Mouse (Mus musculus): ENCODE data around the gene Arfrp1.

Gene Arfrp1

GRCm38 (mm10) chr2:181392600-181393213 lies 27.5 kb upstream of the Arfrp1 start:
- H3K4me3 ChIP-seq (replicated peaks; ENCODE audit: low read length), result no peak overlapping the region
- TF ChIP-seq POU5F1 (IDR thresholded peaks at IDR 0.05; ENCODE audit: borderline replicate concordance, low read length) (no peak), CTCF (conservative IDR thresholded peaks at IDR 0.05; ENCODE audit: low read length) (peak; percentile 69)
- no peaks in the 10 kb centered on the region; the same call in 1 of the 2 replicates for H3K4me1 ChIP-seq (replicated peaks; ENCODE audit: low read depth, low read length)

GRCm38 (mm10) chr2:181391541-181391940 lies 26.3 kb upstream of the Arfrp1 start:
- H3K4me1 ChIP-seq (replicated peaks; ENCODE audit: low read depth, low read length), result no peaks in the 10 kb centered on the region; the same call in 1 of the 2 replicates
- no peak overlapping the region for H3K4me3 ChIP-seq (replicated peaks; ENCODE audit: low read length)
- peaks cover 12% of the 10 kb centered on the region for H3K36me3 ChIP-seq (ENCODE audit: insufficient read depth, low read length)
- H3K9me3 ChIP-seq (ENCODE audit: low read length), result no peaks in the 10 kb centered on the region
- H3K27me3 ChIP-seq (ENCODE audit: insufficient read depth, low read length), result no peaks in the 10 kb centered on the region
- no peak for TF ChIP-seq POU5F1 (IDR thresholded peaks at IDR 0.05; ENCODE audit: borderline replicate concordance, low read length)
- TF ChIP-seq NANOG (IDR thresholded peaks at IDR 0.05; ENCODE audit: borderline replicate concordance, low read length), result no peak
- TF ChIP-seq CTCF (conservative IDR thresholded peaks at IDR 0.05; ENCODE audit: low read length), result no peak

More at GRCm38 (mm10) chr2:181392600-181393213, 27.5 kb upstream of the Arfrp1 start:
- Histone ChIP-seq H3K27me3 (ENCODE audit: insufficient read depth, low read length) (no peaks in the 10 kb centered on the region), H3K9me3 (ENCODE audit: low read length) (no peaks in the 10 kb centered on the region), H3K36me3 (ENCODE audit: insufficient read depth, low read length) (peaks cover 3% of the 10 kb centered on the region; the same call in 1 of the 2 replicates)

- Histone ChIP-seq H3K9me3 (ENCODE audit: low read length) (no peaks in the 10 kb centered on the region), H3K27me3 (ENCODE audit: insufficient read depth, low read length) (no peaks in the 10 kb centered on the region), H3K36me3 (ENCODE audit: insufficient read depth, low read length) (peaks cover 17% of the 10 kb centered on the region), H3K4me1 (replicated peaks; ENCODE audit: low read depth, low read length) (no peaks in the 10 kb centered on the region; the same call in 1 of the 2 replicates), H3K4me3 (replicated peaks; ENCODE audit: low read length) (no peak overlapping the region)
- TF ChIP-seq CTCF (conservative IDR thresholded peaks at IDR 0.05; ENCODE audit: low read length) (no peak), POU5F1 (IDR thresholded peaks at IDR 0.05; ENCODE audit: borderline replicate concordance, low read length) (no peak), NANOG (IDR thresholded peaks at IDR 0.05; ENCODE audit: borderline replicate concordance, low read length) (no peak)
Observed at GRCm38 (mm10) chr2:181391022-181391421, 25.8 kb upstream of the Arfrp1 start.

GRCm38 (mm10) chr2:181390136-181390870 lies 25.1 kb upstream of the Arfrp1 start:
- Histone ChIP-seq H3K36me3 (ENCODE audit: insufficient read depth, low read length) (peaks cover 23% of the 10 kb centered on the region), H3K27me3 (ENCODE audit: insufficient read depth, low read length) (no peaks in the 10 kb centered on the region), H3K4me1 (replicated peaks; ENCODE audit: low read depth, low read length) (peaks cover under 1% of the 10 kb centered on the region; the same call in 1 of the 2 replicates), H3K9me3 (ENCODE audit: low read length) (no peaks in the 10 kb centered on the region), H3K4me3 (replicated peaks; ENCODE audit: low read length) (no peak overlapping the region)
- no peak for TF ChIP-seq CTCF (conservative IDR thresholded peaks at IDR 0.05; ENCODE audit: low read length)
- TF ChIP-seq NANOG (IDR thresholded peaks at IDR 0.05; ENCODE audit: borderline replicate concordance, low read length), result no peak
- TF ChIP-seq POU5F1 (IDR thresholded peaks at IDR 0.05; ENCODE audit: borderline replicate concordance, low read length), result no peak

- no peak overlapping the region for H3K4me3 ChIP-seq (replicated peaks; ENCODE audit: low read length)
Observed at GRCm38 (mm10) chr2:181386663-181387210, 21.5 kb upstream of the Arfrp1 start.

GRCm38 (mm10) chr2:181385885-181386284 lies 20.7 kb upstream of the Arfrp1 start:
- TF ChIP-seq POU5F1 (IDR thresholded peaks at IDR 0.05; ENCODE audit: borderline replicate concordance, low read length) (no peak), NANOG (IDR thresholded peaks at IDR 0.05; ENCODE audit: borderline replicate concordance, low read length) (no peak), CTCF (conservative IDR thresholded peaks at IDR 0.05; ENCODE audit: low read length) (no peak)
- H3K36me3 ChIP-seq (ENCODE audit: insufficient read depth, low read length), result peaks cover 65% of the 10 kb centered on the region
- no peaks in the 10 kb centered on the region for H3K27me3 ChIP-seq (ENCODE audit: insufficient read depth, low read length)
- no peak overlapping the region for H3K4me3 ChIP-seq (replicated peaks; ENCODE audit: low read length)
- H3K9me3 ChIP-seq (ENCODE audit: low read length), result no peaks in the 10 kb centered on the region
- peaks cover 18% of the 10 kb centered on the region for H3K4me1 ChIP-seq (replicated peaks; ENCODE audit: low read depth, low read length)

More at GRCm38 (mm10) chr2:181386663-181387210, 21.5 kb upstream of the Arfrp1 start:
- peaks cover 18% of the 10 kb centered on the region for H3K4me1 ChIP-seq (replicated peaks; ENCODE audit: low read depth, low read length)
- H3K36me3 ChIP-seq (ENCODE audit: insufficient read depth, low read length), result peaks cover 56% of the 10 kb centered on the region
- H3K27me3 ChIP-seq (ENCODE audit: insufficient read depth, low read length), result no peaks in the 10 kb centered on the region
- no peaks in the 10 kb centered on the region for H3K9me3 ChIP-seq (ENCODE audit: low read length)
- no peak for TF ChIP-seq POU5F1 (IDR thresholded peaks at IDR 0.05; ENCODE audit: borderline replicate concordance, low read length)
- no peak for TF ChIP-seq CTCF (conservative IDR thresholded peaks at IDR 0.05; ENCODE audit: low read length)
- no peak for TF ChIP-seq NANOG (IDR thresholded peaks at IDR 0.05; ENCODE audit: borderline replicate concordance, low read length)

GRCm38 (mm10) chr2:181384919-181385391 lies 19.8 kb upstream of the Arfrp1 start:
- TF ChIP-seq NANOG (IDR thresholded peaks at IDR 0.05; ENCODE audit: borderline replicate concordance, low read length) (no peak), CTCF (conservative IDR thresholded peaks at IDR 0.05; ENCODE audit: low read length) (no peak), POU5F1 (IDR thresholded peaks at IDR 0.05; ENCODE audit: borderline replicate concordance, low read length) (no peak)
- Histone ChIP-seq H3K9me3 (ENCODE audit: low read length) (no peaks in the 10 kb centered on the region), H3K4me1 (replicated peaks; ENCODE audit: low read depth, low read length) (peaks cover 18% of the 10 kb centered on the region), H3K27me3 (ENCODE audit: insufficient read depth, low read length) (no peaks in the 10 kb centered on the region), H3K4me3 (replicated peaks; ENCODE audit: low read length) (no peak overlapping the region; the same call in 1 of the 2 replicates), H3K36me3 (ENCODE audit: insufficient read depth, low read length) (peaks cover 74% of the 10 kb centered on the region)

- no peaks in the 10 kb centered on the region for H3K9me3 ChIP-seq (ENCODE audit: low read length)
- no peak overlapping the region; the same call in 1 of the 2 replicates for H3K4me3 ChIP-seq (replicated peaks; ENCODE audit: low read length)
- peaks cover 79% of the 10 kb centered on the region for H3K36me3 ChIP-seq (ENCODE audit: insufficient read depth, low read length)
- H3K4me1 ChIP-seq (replicated peaks; ENCODE audit: low read depth, low read length), result peaks cover 18% of the 10 kb centered on the region
- H3K27me3 ChIP-seq (ENCODE audit: insufficient read depth, low read length), result no peaks in the 10 kb centered on the region
- TF ChIP-seq CTCF (conservative IDR thresholded peaks at IDR 0.05; ENCODE audit: low read length), result no peak
- TF ChIP-seq NANOG (IDR thresholded peaks at IDR 0.05; ENCODE audit: borderline replicate concordance, low read length), result no peak
- TF ChIP-seq POU5F1 (IDR thresholded peaks at IDR 0.05; ENCODE audit: borderline replicate concordance, low read length), result no peak
Observed at GRCm38 (mm10) chr2:181384463-181384862, 19.3 kb upstream of the Arfrp1 start.

Data from E14TG2a.4 (cell line).